Mouse (Mus musculus): ENCODE data around the gene Tmprss9. TPM values are rescaled to one million over a fixed set of nuclear protein-coding genes. Genes with fewer than 3 reads are reported as not detected.

Gene Tmprss9
- total and polyA plus RNA-seq, 3 experiments = 0.04 TPM; not detected in 2

- Histone ChIP-seq H3K4me1 (ENCODE audit: control insufficient read depth in 1 of 2, insufficient read depth in 2 of 2) (peaks cover 20 to 55% of the 10 kb centered on the region in 2 experiments), H3K4me3 (replicated peaks in 1 of 3; ENCODE audit: low read depth in 2 of 3, low read length in 2 of 3, poor library complexity in 1 of 3) (peak within 1 kb of the TSS; percentile 63 to 93 (median 77)), H3K9me3 (replicated peaks; ENCODE audit: low read length) (no peaks in the 10 kb centered on the region)
These were observed 45.2 kb upstream of the Tmprss9 start, which contains the start of gene Oaz1 for GRCm38 (mm10) chr10:80826151-80827062. Gene Oaz1 (plus strand): TSS chr10:80826656.

More at GRCm38 (mm10) chr10:80826151-80827062, 45.2 kb upstream of the Tmprss9 start, which contains the start of gene Oaz1:
- in situ Hi-C loops (cut with MboI; ENCODE audit: low pct_ligation_motif_present, low pct_unique_long_range_greater_than_20kb, low sequenced_read_pairs) = no loop called here
- dilution Hi-C loops (cut with MboI; ENCODE audit: extremely low pct_ligation_motif_present, extremely low pct_unique_long_range_greater_than_20kb, low sequenced_read_pairs) = no loop called here
- H3K27me3 ChIP-seq (replicated peaks) = no peaks in the 10 kb centered on the region
- peaks cover 21% of the 10 kb centered on the region for H3K79me2 ChIP-seq (replicated peaks; ENCODE audit: control insufficient read depth, extremely low read depth, insufficient read depth, poor library complexity, severe bottlenecking)
- DNase-seq (ENCODE audit: extremely low read depth) = peak; percentile 100
- peak within 1 kb of the TSS; percentile 99 for H3K4me2 ChIP-seq (ENCODE audit: insufficient read depth, low read depth, poor library complexity, severe bottlenecking)
- TF ChIP-seq MAZ (IDR thresholded peaks at IDR 0.05; ENCODE audit: low read depth, low read length) (no peak; the same call in 1 of the 2 replicates), EP300 (IDR thresholded peaks at IDR 0.05; ENCODE audit: low read length) (no peak), USF1 (IDR thresholded peaks at IDR 0.05; ENCODE audit: low read depth, low read length) (no peak), POLR2AphosphoS2 (IDR thresholded peaks at IDR 0.05; ENCODE audit: low read depth, low read length) (peak; percentile 95), MAX (IDR thresholded peaks at IDR 0.05; ENCODE audit: low read length) (no peak), RCOR1 (conservative IDR thresholded peaks at IDR 0.05; ENCODE audit: low read depth, low read length) (no peak), IRF4 (IDR thresholded peaks at IDR 0.05; ENCODE audit: low read depth, low read length) (0 out of 2 replicates have a peak, but pooled peaks have one; percentile 9), GABPA (IDR thresholded peaks at IDR 0.05; ENCODE audit: insufficient replicate concordance, low read depth, low read length) (no peak), TCF12 (IDR thresholded peaks at IDR 0.05; ENCODE audit: low read depth, low read length) (peak; percentile 91), NRF1 (IDR thresholded peaks at IDR 0.05; ENCODE audit: low read depth, low read length) (peak; percentile 81), NELFE (IDR thresholded peaks at IDR 0.05; ENCODE audit: low read depth, low read length) (peak; percentile 66), ZKSCAN1 (IDR thresholded peaks at IDR 0.05; ENCODE audit: borderline replicate concordance, low read depth, low read length) (no peak), PAX5 (IDR thresholded peaks at IDR 0.05; ENCODE audit: low read length) (no peak), ELF1 (IDR thresholded peaks at IDR 0.05; ENCODE audit: low read depth, low read length) (peak; percentile 71), POLR2A (IDR thresholded peaks at IDR 0.05; ENCODE audit: low read depth, low read length) (peak; percentile 81), E2F4 (IDR thresholded peaks at IDR 0.05; ENCODE audit: insufficient replicate concordance, low read depth, low read length) (peak; percentile 58; the same call in 1 of the 2 replicates), TBP (conservative IDR thresholded peaks at IDR 0.05; ENCODE audit: low read depth, low read length) (peak; percentile 87; the same call in 1 of the 2 replicates), MXI1 (IDR thresholded peaks at IDR 0.05; ENCODE audit: low read depth, low read length) (no peak), UBTF (IDR thresholded peaks at IDR 0.05; ENCODE audit: low read depth, low read length) (no peak), HCFC1 (IDR thresholded peaks at IDR 0.05; ENCODE audit: low read depth, low read length) (peak; percentile 50), MYC (IDR thresholded peaks at IDR 0.05; ENCODE audit: low read depth, low read length) (0 out of 2 replicates have a peak, but pooled peaks have one; percentile 52), JUND (conservative IDR thresholded peaks at IDR 0.05; ENCODE audit: low read depth, low read length) (no peak), RAD21 (IDR thresholded peaks at IDR 0.05; ENCODE audit: low read depth, low read length) (no peak), ZC3H11A (IDR thresholded peaks at IDR 0.05; ENCODE audit: low read depth, low read length) (no peak), KAT2A (IDR thresholded peaks at IDR 0.05; ENCODE audit: insufficient replicate concordance, low read length) (no peak), CHD1 (IDR thresholded peaks at IDR 0.05; ENCODE audit: low read depth, low read length) (no peak), BHLHE40 (IDR thresholded peaks at IDR 0.05; ENCODE audit: low read depth, low read length) (no peak), JUN (IDR thresholded peaks at IDR 0.05; ENCODE audit: insufficient read depth, low read depth, low read length) (no peak), CTCF (conservative IDR thresholded peaks at IDR 0.05 in 1 of 2, IDR thresholded peaks at IDR 0.05 in 1 of 2; ENCODE audit: low read depth in 2 of 2, low read length in 2 of 2) (no peak), CHD2 (IDR thresholded peaks at IDR 0.05; ENCODE audit: low read length) (peak; percentile 80), MEF2A (IDR thresholded peaks at IDR 0.05; ENCODE audit: borderline replicate concordance, low read depth, low read length) (no peak; the same call in 1 of the 2 replicates), ZNF384 (IDR thresholded peaks at IDR 0.05; ENCODE audit: low read depth, low read length) (no peak), SMC3 (IDR thresholded peaks at IDR 0.05; ENCODE audit: low read depth, low read length) (no peak), USF2 (conservative IDR thresholded peaks at IDR 0.05; ENCODE audit: low read depth, low read length) (no peak), MAFK (IDR thresholded peaks at IDR 0.05; ENCODE audit: insufficient replicate concordance, low read length) (no peak), SIN3A (IDR thresholded peaks at IDR 0.05; ENCODE audit: low read length) (peak; percentile 0; the same call in 1 of the 2 replicates), ZMIZ1 (IDR thresholded peaks at IDR 0.05; ENCODE audit: low read depth, low read length) (peak; percentile 64; the same call in 1 of the 2 replicates), ETS1 (conservative IDR thresholded peaks at IDR 0.05; ENCODE audit: low read depth, low read length) (no peak)
- H3K36me3 ChIP-seq (replicated peaks in 1 of 2; ENCODE audit: control insufficient read depth in 1 of 2, insufficient read depth in 1 of 2, low read length in 1 of 2) = peaks cover 26 to 35% of the 10 kb centered on the region in 2 experiments
- H3K9ac ChIP-seq (ENCODE audit: insufficient read depth, low read depth) = peak within 1 kb of the TSS; percentile 99
- peak within 1 kb of the TSS; percentile 77 for H3K27ac ChIP-seq (ENCODE audit: insufficient read depth, low read depth)

All from CH12.LX (cell line).